Mouse (Mus musculus) CH12.LX (cell line): ENCODE data around the gene Epb41. TPM values are rescaled to one million over a fixed set of nuclear protein-coding genes. Genes with fewer than 3 reads are reported as not detected.

Experiments used
- DNase-seq: peaks from one replicate; pipeline ENCODE4 v3.0.0-alpha.2; 2013; ENCODE audit errors: extremely low read depth
- H3K27ac ChIP-seq: 2 replicates; pipeline ENCODE4 v1.5.1; 2012; ENCODE audit warnings: low read depth, mild to moderate bottlenecking, control low read depth, moderate library complexity; ENCODE audit not compliant: insufficient read depth
- H3K27me3 ChIP-seq: replicated peaks from 2 replicates; pipeline ENCODE3; 2012; ENCODE audit warnings: inconsistent platforms
- H3K36me3 ChIP-seq, 2 experiments: replicated peaks in 1 of 2; 2 replicates each; pipeline versions ENCODE3 to v1.6.1; 2012; ENCODE audit warnings: inconsistent platforms in 1 of 2, low read length in 1 of 2, mild to moderate bottlenecking in 1 of 2, mixed read lengths in 1 of 2, moderate library complexity in 1 of 2; ENCODE audit not compliant: control insufficient read depth in 1 of 2, insufficient read depth in 1 of 2
- H3K4me1 ChIP-seq, 2 experiments: 2 replicates each; pipeline ENCODE4 v1.6.1; 2012; ENCODE audit warnings: inconsistent platforms in 1 of 2, moderate library complexity in 1 of 2; ENCODE audit not compliant: insufficient read depth in 2 of 2, control insufficient read depth in 1 of 2
- H3K4me2 ChIP-seq: 2 replicates; pipeline ENCODE4 v1.6.1; 2012; ENCODE audit warnings: low read depth, mild to moderate bottlenecking, control low read depth; ENCODE audit not compliant: poor library complexity, insufficient read depth, severe bottlenecking
- H3K4me3 ChIP-seq, 3 experiments: fragments of 150-350 bp in 1 of 3; sonication (generic) in 1 of 3; replicated peaks in 1 of 3; 2 replicates each; pipeline versions ENCODE3 to v1.5.1; 2011 to 2012; ENCODE audit warnings: low read depth in 2 of 3, low read length in 2 of 3, mild to moderate bottlenecking in 2 of 3, moderate library complexity in 2 of 3, control low read depth in 1 of 3, improper control_type of control experiment in 1 of 3, inconsistent platforms in 1 of 3, mixed read lengths in 1 of 3; ENCODE audit not compliant: poor library complexity in 1 of 3
- H3K79me2 ChIP-seq: replicated peaks from 2 replicates; pipeline ENCODE4 v1.6.1; 2012; ENCODE audit warnings: mild to moderate bottlenecking, moderate library complexity; ENCODE audit not compliant: control insufficient read depth, poor library complexity, insufficient read depth, severe bottlenecking; ENCODE audit errors: extremely low read depth
- H3K9ac ChIP-seq: 2 replicates; pipeline ENCODE4 v1.6.1; 2012; ENCODE audit warnings: low read depth, mild to moderate bottlenecking, control low read depth, moderate library complexity; ENCODE audit not compliant: insufficient read depth
- H3K9me3 ChIP-seq: replicated peaks from 2 replicates; pipeline ENCODE3; 2012; ENCODE audit warnings: low read length, inconsistent platforms, mixed read lengths
- CHD1 ChIP-seq: IDR thresholded peaks from 2 replicates; pipeline ENCODE4 v1.6.1; 2012; ENCODE audit warnings: low read depth, low read length, improper control_type of control experiment, inconsistent platforms
- CTCF ChIP-seq, 2 experiments: IDR thresholded peaks in 1 of 2; conservative IDR thresholded peaks in 1 of 2; 2 replicates each; pipeline ENCODE4 v1.5.1; 2011 to 2012; ENCODE audit warnings: low read depth in 2 of 2, low read length in 2 of 2, improper control_type of control experiment in 1 of 2, inconsistent platforms in 1 of 2, mild to moderate bottlenecking in 1 of 2, moderate library complexity in 1 of 2
- E2F4 ChIP-seq: IDR thresholded peaks from 2 replicates; pipeline ENCODE4 v1.6.1; 2011; ENCODE audit warnings: low read depth, low read length, improper control_type of control experiment; ENCODE audit not compliant: insufficient replicate concordance
- ELF1 ChIP-seq: IDR thresholded peaks from 2 replicates; pipeline ENCODE4 v1.6.1; 2014; ENCODE audit warnings: low read depth, mild to moderate bottlenecking, inconsistent platforms, low read length, improper control_type of control experiment
- EP300 ChIP-seq: IDR thresholded peaks from 2 replicates; pipeline ENCODE4 v1.6.1; 2011; ENCODE audit warnings: low read length, improper control_type of control experiment
- ETS1 ChIP-seq: conservative IDR thresholded peaks from 2 replicates; pipeline ENCODE4 v1.6.1; 2012; ENCODE audit warnings: low read depth, mild to moderate bottlenecking, inconsistent platforms, low read length, improper control_type of control experiment, moderate library complexity
- GABPA ChIP-seq: IDR thresholded peaks from 2 replicates; pipeline ENCODE4 v1.6.1; 2012; ENCODE audit warnings: low read depth, low read length, improper control_type of control experiment, inconsistent platforms; ENCODE audit not compliant: insufficient replicate concordance
- HCFC1 ChIP-seq: IDR thresholded peaks from 2 replicates; pipeline ENCODE4 v1.6.1; 2012; ENCODE audit warnings: low read depth, mild to moderate bottlenecking, inconsistent platforms, low read length, improper control_type of control experiment
- IRF4 ChIP-seq: IDR thresholded peaks from 2 replicates; pipeline ENCODE4 v1.6.1; 2014; ENCODE audit warnings: low read depth, mild to moderate bottlenecking, inconsistent platforms, low read length, improper control_type of control experiment
- JUN ChIP-seq: IDR thresholded peaks from 2 replicates; pipeline ENCODE4 v1.6.1; 2011; ENCODE audit warnings: low read depth, mild to moderate bottlenecking, low read length, improper control_type of control experiment, moderate library complexity; ENCODE audit not compliant: insufficient read depth
- JUND ChIP-seq: conservative IDR thresholded peaks from 2 replicates; pipeline ENCODE4 v1.6.1; 2011; ENCODE audit warnings: low read depth, low read length, improper control_type of control experiment
- MAFK ChIP-seq: IDR thresholded peaks from 2 replicates; pipeline ENCODE4 v1.6.1; 2011; ENCODE audit warnings: low read length, improper control_type of control experiment; ENCODE audit not compliant: insufficient replicate concordance
- MAX ChIP-seq: IDR thresholded peaks from 2 replicates; pipeline ENCODE4 v1.6.1; 2011; ENCODE audit warnings: low read length, improper control_type of control experiment
- MXI1 ChIP-seq: IDR thresholded peaks from 2 replicates; pipeline ENCODE4 v1.6.1; 2011; ENCODE audit warnings: mild to moderate bottlenecking, low read depth, low read length, improper control_type of control experiment
- NELFE ChIP-seq: IDR thresholded peaks from 2 replicates; pipeline ENCODE4 v1.6.1; 2011; ENCODE audit warnings: low read depth, low read length, improper control_type of control experiment
- PAX5 ChIP-seq: IDR thresholded peaks from 2 replicates; pipeline ENCODE4 v1.6.1; 2012; ENCODE audit warnings: low read length, inconsistent platforms, mixed read lengths
- POLR2AphosphoS2 ChIP-seq: IDR thresholded peaks from 2 replicates; pipeline ENCODE4 v1.6.1; 2011; ENCODE audit warnings: low read depth, low read length, improper control_type of control experiment
- RAD21 ChIP-seq: IDR thresholded peaks from 2 replicates; pipeline ENCODE4 v1.6.1; 2011; ENCODE audit warnings: low read depth, mild to moderate bottlenecking, low read length, improper control_type of control experiment, moderate library complexity
- RCOR1 ChIP-seq: conservative IDR thresholded peaks from 2 replicates; pipeline ENCODE4 v1.6.1; 2012; ENCODE audit warnings: low read depth, mild to moderate bottlenecking, inconsistent platforms, low read length, improper control_type of control experiment
- SIN3A ChIP-seq: IDR thresholded peaks from 2 replicates; pipeline ENCODE4 v1.6.1; 2012; ENCODE audit warnings: low read length, improper control_type of control experiment, inconsistent platforms
- UBTF ChIP-seq: IDR thresholded peaks from 2 replicates; pipeline ENCODE4 v1.6.1; 2012; ENCODE audit warnings: low read depth, mild to moderate bottlenecking, inconsistent platforms, low read length, improper control_type of control experiment, moderate library complexity
- ZNF384 ChIP-seq: IDR thresholded peaks from 2 replicates; pipeline ENCODE4 v1.6.1; 2012; ENCODE audit warnings: low read depth, low read length, improper control_type of control experiment, inconsistent platforms
- dilution Hi-C: fragments of 300-500 bp; cut with MboI; formaldehyde crosslinking; loops from 2 replicates; pipeline ENCODE4 v1.14.3; 2020; ENCODE audit warnings: low sequenced_read_pairs; ENCODE audit not compliant: extremely low pct_unique_long_range_greater_than_20kb, extremely low pct_ligation_motif_present
- in situ Hi-C: fragments of 300-500 bp; cut with MboI; formaldehyde crosslinking; loops from 3 replicates; pipeline ENCODE4 v1.14.3; 2019; ENCODE audit warnings: low sequenced_read_pairs, low pct_ligation_motif_present, low pct_unique_long_range_greater_than_20kb, mixed read lengths
- polyA plus RNA-seq: library from polyadenylated mRNA; unstranded; fragments of >175 nt; gene quantifications from 2 replicates; pipeline ENCODE4 v1.2.1, GENCODE M21; 2012; ENCODE audit warnings: low read depth; ENCODE audit not compliant: insufficient read length
- total RNA-seq, 2 experiments: library from RNA; depleted of rRNA; stranded (reverse); fragments of 300-350 nt in 1 of 2; fragments of >200 nt in 1 of 2; gene quantifications; 2 replicates each; pipeline ENCODE4 v1.2.3; 2012 to 2014

Gene Epb41
- total and polyA plus RNA-seq, 3 experiments: 7.1 to 21.6 (median 10.0) TPM

DNA sequence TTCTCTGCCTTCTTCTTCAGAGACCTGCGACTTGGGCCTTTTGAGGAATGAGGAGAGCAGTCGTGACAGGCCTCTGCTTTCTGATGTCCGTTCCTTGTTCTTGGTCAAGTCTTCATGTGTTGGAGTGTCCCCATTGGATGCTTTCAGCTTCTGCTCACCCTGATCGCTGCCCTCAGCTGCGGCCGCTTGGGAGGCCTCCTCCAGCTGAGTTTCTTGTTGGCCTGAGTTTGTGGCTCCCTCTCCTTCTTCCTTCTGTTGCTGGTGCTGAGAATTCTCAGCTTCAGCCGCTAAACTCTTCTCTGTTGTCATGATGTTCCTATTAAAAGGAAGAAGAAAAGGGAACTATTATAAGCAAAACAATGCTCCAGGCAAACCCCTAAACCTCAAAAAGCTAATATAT, 68.0 kb downstream of the Epb41 start:
- no peak for TF ChIP-seq RAD21
- no peak for TF ChIP-seq IRF4
- TF ChIP-seq JUND: no peak
- no peak for TF ChIP-seq CHD1
- no peak for TF ChIP-seq MXI1
- TF ChIP-seq ELF1: no peak
- no peak for TF ChIP-seq ETS1
- no peak for TF ChIP-seq RCOR1
- no peak for TF ChIP-seq HCFC1
- TF ChIP-seq UBTF: no peak

DNA sequence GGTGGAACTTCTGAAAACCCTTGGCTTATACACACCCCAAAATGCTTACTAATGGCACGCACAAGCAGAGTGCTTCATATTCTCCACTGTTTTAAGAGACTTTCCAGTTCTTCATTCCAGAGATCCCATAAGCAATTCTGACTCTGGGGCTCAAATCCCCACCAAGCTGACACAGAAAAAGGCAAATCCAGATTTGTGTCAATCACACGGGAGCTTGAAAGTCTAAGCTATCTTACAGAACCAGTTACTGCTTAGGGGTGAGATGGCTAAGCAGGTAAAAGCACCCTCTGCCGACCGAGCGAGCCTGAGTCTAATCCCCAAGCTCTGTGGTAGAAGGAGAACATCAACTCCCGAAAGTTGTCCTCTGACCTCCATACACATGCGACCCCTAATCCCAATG, 76.5 kb downstream of the Epb41 start:
- H3K9ac ChIP-seq: no peak overlapping the region
- dilution Hi-C loops: no loop called here
- no peaks in the 10 kb centered on the region for H3K27me3 ChIP-seq
- no peaks in the 10 kb centered on the region for H3K4me1 ChIP-seq
- no peak overlapping the region for H3K27ac ChIP-seq
- DNase-seq: no peak
- no peak overlapping the region for H3K4me3 ChIP-seq
- no peak overlapping the region for H3K4me2 ChIP-seq
- no peaks in the 10 kb centered on the region for H3K79me2 ChIP-seq
- in situ Hi-C loops: no loop called here
- H3K9me3 ChIP-seq: no peaks in the 10 kb centered on the region
- peaks cover 0 to 28% of the 10 kb centered on the region in 2 experiments for H3K36me3 ChIP-seq
- TF ChIP-seq POLR2AphosphoS2: no peak
- TF ChIP-seq EP300: no peak

More for the DNA sequence above, 68.0 kb downstream of the Epb41 start:
- Histone ChIP-seq H3K9ac (no peak overlapping the region), H3K27ac (no peak overlapping the region), H3K36me3 (peaks cover 0 to 25% of the 10 kb centered on the region in 2 experiments), H3K27me3 (no peaks in the 10 kb centered on the region), H3K79me2 (no peaks in the 10 kb centered on the region), H3K4me2 (no peak overlapping the region), H3K4me1 (peaks cover 0 to 9% of the 10 kb centered on the region in 2 experiments; a peak in 2 of 4 replicates), H3K4me3 (no peak overlapping the region), H3K9me3 (no peaks in the 10 kb centered on the region)
- dilution Hi-C loops: no loop called here
- in situ Hi-C loops: no loop called here
- no peak for DNase-seq

DNA sequence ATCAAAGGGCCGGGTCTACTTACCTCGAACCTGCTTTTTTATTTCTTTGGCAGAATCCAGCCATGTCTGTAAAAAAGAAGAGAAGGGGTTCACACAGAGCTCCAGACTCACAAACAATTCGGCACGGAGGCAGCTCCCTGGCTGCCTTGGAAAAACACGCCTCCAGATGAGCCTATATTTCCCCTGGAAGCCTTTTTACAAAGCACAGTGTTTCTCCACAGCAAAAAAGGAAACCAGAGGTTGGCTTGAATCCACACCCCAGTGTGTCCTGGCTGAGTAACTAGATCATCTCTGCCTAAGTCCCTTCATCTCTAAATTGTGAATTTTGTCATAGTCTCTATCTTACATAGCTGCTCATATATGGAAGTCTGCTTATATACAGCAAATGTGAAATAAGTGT, 77.6 kb downstream of the Epb41 start:
- no peak for TF ChIP-seq MAFK
- no peak for TF ChIP-seq HCFC1
- no peak for TF ChIP-seq PAX5
- TF ChIP-seq CTCF (conservative IDR thresholded peaks at IDR 0.05 in 1 of 2, IDR thresholded peaks at IDR 0.05 in 1 of 2; ENCODE audit: low read depth in 2 of 2, low read length in 2 of 2): no peak
- TF ChIP-seq ZNF384: no peak
- TF ChIP-seq UBTF: no peak
- TF ChIP-seq MAX: no peak
- TF ChIP-seq RCOR1: no peak
- TF ChIP-seq GABPA: no peak
- TF ChIP-seq JUN: no peak
- TF ChIP-seq NELFE: no peak
- TF ChIP-seq SIN3A: no peak
- no peak for TF ChIP-seq E2F4
- no peak for TF ChIP-seq EP300
- no peak for TF ChIP-seq JUND
- TF ChIP-seq, all 38 proteins: peak for 0
- H3K27me3 ChIP-seq: no peaks in the 10 kb centered on the region
- H3K36me3 ChIP-seq: peaks cover 0 to 22% of the 10 kb centered on the region in 2 experiments
- dilution Hi-C loops: no loop called here
- in situ Hi-C loops: no loop called here
- H3K4me3 ChIP-seq: no peak overlapping the region
- DNase-seq: no peak
- no peaks in the 10 kb centered on the region for H3K79me2 ChIP-seq
- no peaks in the 10 kb centered on the region for H3K9me3 ChIP-seq
- no peak overlapping the region for H3K9ac ChIP-seq
- H3K4me2 ChIP-seq: no peak overlapping the region
- H3K4me1 ChIP-seq: no peaks in the 10 kb centered on the region
- no peak overlapping the region for H3K27ac ChIP-seq
